In genomic region chr14:80232066-80232465, GRCm38 (mm10) we compare ENCODE assay signal across 33 mouse cellular contexts.
"Had no signal": no experiment of that assay in that cellular context is flagged by ENCODE, and none has a peak within 500 bp of the region (broad histone marks: within the 10 kb centered on the region; RNA-seq: fewer than 3 reads in every experiment).

No protein-coding gene starts in this region.

- H3K4me3 ChIP-seq: heart, embryonic 10.5 days; heart, embryonic 12.5 days; heart, embryonic 13.5 days; heart, embryonic 15.5 days; hindbrain, embryonic 10.5 days; hindbrain, embryonic 12.5 days; hindbrain, embryonic 15.5 days; intestine, embryonic 15.5 days; kidney, embryonic 15.5 days; layer of hippocampus, adult 2 months had no signal

- H3K36me3 ChIP-seq: heart, embryonic 10.5 days; heart, embryonic 12.5 days; heart, embryonic 13.5 days; heart, embryonic 15.5 days; hindbrain, embryonic 10.5 days; hindbrain, embryonic 12.5 days; hindbrain, embryonic 15.5 days; intestine, embryonic 15.5 days; kidney, embryonic 15.5 days had no signal

- H3K27ac ChIP-seq: heart, embryonic 10.5 days; heart, embryonic 13.5 days; heart, embryonic 15.5 days; hindbrain, embryonic 10.5 days; hindbrain, embryonic 12.5 days; hindbrain, embryonic 14.5 days; hindbrain, embryonic 15.5 days; intestine, embryonic 15.5 days; kidney, embryonic 15.5 days; kidney, postnatal 0 days; layer of hippocampus, adult 2 months had no signal

- ATAC-seq: hindbrain, embryonic 16.5 days; inflammation-experienced regulatory T-cells, adult 6 months; intestine, embryonic 15.5 days; intestine, embryonic 16.5 days; intestine, postnatal 0 days had no signal

- DNase-seq: heart, postnatal 10 days; heart, postnatal 14 days; heart, postnatal 36 days; heart, postnatal 4 days; kidney, adult 11 months; kidney, adult 18-20 months; kidney, adult 2 months; kidney, adult 8-10 months; kidney, adult 9 months; kidney, postnatal 10 days; kidney, postnatal 14 days; kidney, postnatal 25 days; kidney, postnatal 36 days; kidney, postnatal 4 days; layer of hippocampus, adult 9-11 months; layer of hippocampus, postnatal 36 days had no signal

- H3K4me1 ChIP-seq: heart, embryonic 10.5 days; heart, embryonic 12.5 days; heart, embryonic 13.5 days; heart, embryonic 15.5 days; hindbrain, embryonic 10.5 days; hindbrain, embryonic 12.5 days; hindbrain, embryonic 15.5 days; intestine, embryonic 15.5 days; kidney, embryonic 15.5 days had no signal

- H3K27me3 ChIP-seq: heart, embryonic 12.5 days; heart, embryonic 13.5 days; heart, embryonic 15.5 days; hindbrain, embryonic 12.5 days; hindbrain, embryonic 15.5 days; intestine, embryonic 15.5 days; kidney, embryonic 15.5 days had no signal

- H3K9me3 ChIP-seq: heart, embryonic 10.5 days; heart, embryonic 12.5 days; heart, embryonic 13.5 days; heart, embryonic 15.5 days; hindbrain, embryonic 10.5 days; hindbrain, embryonic 12.5 days; hindbrain, embryonic 15.5 days; intestine, embryonic 15.5 days; kidney, embryonic 15.5 days had no signal

- H3K9ac ChIP-seq: heart, embryonic 12.5 days; heart, embryonic 13.5 days; heart, embryonic 15.5 days; hindbrain, embryonic 12.5 days; hindbrain, embryonic 14.5 days; hindbrain, embryonic 15.5 days; intestine, embryonic 15.5 days; kidney, embryonic 15.5 days had no signal

- H3K4me2 ChIP-seq: heart, embryonic 11.5 days; heart, embryonic 12.5 days; heart, embryonic 13.5 days; heart, embryonic 15.5 days; hindbrain, embryonic 12.5 days; hindbrain, embryonic 14.5 days; hindbrain, embryonic 15.5 days; intestine, embryonic 15.5 days; kidney, embryonic 15.5 days had no signal
